Mouse (Mus musculus): ENCODE results near the gene Aloxe3. TPM values are rescaled to one million over a fixed set of nuclear protein-coding genes. Genes with fewer than 3 reads are reported as not detected.

Aloxe3 gene
- total and polyA plus RNA-seq, 3 experiments: 0.13 to 0.23 TPM; not detected in 1

DNA sequence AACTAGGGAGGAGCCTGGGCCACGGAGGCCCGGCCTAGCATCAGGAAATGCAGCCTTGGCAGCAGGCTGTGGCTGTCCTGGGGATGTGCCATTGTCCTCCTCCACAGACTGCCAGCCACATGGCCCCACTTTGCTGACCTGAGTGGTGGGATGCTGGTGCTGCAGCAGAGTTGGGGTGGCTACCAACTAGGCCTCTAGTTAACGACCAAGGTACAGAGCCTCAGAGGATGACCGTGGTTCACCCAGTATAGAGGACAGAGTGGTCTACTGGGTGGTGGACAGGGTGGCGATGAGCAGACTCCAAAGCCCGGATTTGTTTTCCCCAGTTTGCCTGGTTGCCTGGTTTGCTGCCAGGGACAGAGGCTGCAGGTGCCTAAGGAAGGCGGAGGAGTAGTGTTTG, 49.0 kb downstream of the Aloxe3 start:
- Histone ChIP-seq H3K4me1 (ENCODE audit: control insufficient read depth in 1 of 2, insufficient read depth in 2 of 2) (peaks cover 4 to 7% of the 10 kb centered on the region in 2 experiments; a peak in 1 of 4 replicates), H3K36me3 (replicated peaks in 1 of 2; ENCODE audit: control insufficient read depth in 1 of 2, insufficient read depth in 1 of 2, low read length in 1 of 2) (no peaks in the 10 kb centered on the region), H3K27me3 (replicated peaks) (peaks cover 87% of the 10 kb centered on the region), H3K9me3 (replicated peaks; ENCODE audit: low read length) (no peaks in the 10 kb centered on the region), H3K79me2 (replicated peaks; ENCODE audit: control insufficient read depth, extremely low read depth, insufficient read depth, poor library complexity, severe bottlenecking) (no peaks in the 10 kb centered on the region), H3K27ac (ENCODE audit: insufficient read depth, low read depth) (no peak overlapping the region), H3K4me2 (ENCODE audit: insufficient read depth, low read depth, poor library complexity, severe bottlenecking) (no peak overlapping the region), H3K4me3 (replicated peaks in 1 of 3; ENCODE audit: low read depth in 2 of 3, low read length in 2 of 3, poor library complexity in 1 of 3) (no peak overlapping the region), H3K9ac (ENCODE audit: insufficient read depth, low read depth) (no peak overlapping the region)
- dilution Hi-C loops (cut with MboI; ENCODE audit: extremely low pct_ligation_motif_present, extremely low pct_unique_long_range_greater_than_20kb, low sequenced_read_pairs): no loop called here
- TF ChIP-seq MAFK (IDR thresholded peaks at IDR 0.05; ENCODE audit: insufficient replicate concordance, low read length) (no peak), POLR2A (IDR thresholded peaks at IDR 0.05; ENCODE audit: low read depth, low read length) (no peak), MAX (IDR thresholded peaks at IDR 0.05; ENCODE audit: low read length) (no peak), ZKSCAN1 (IDR thresholded peaks at IDR 0.05; ENCODE audit: borderline replicate concordance, low read depth, low read length) (no peak), BHLHE40 (IDR thresholded peaks at IDR 0.05; ENCODE audit: low read depth, low read length) (no peak), POLR2AphosphoS2 (IDR thresholded peaks at IDR 0.05; ENCODE audit: low read depth, low read length) (no peak), ZC3H11A (IDR thresholded peaks at IDR 0.05; ENCODE audit: low read depth, low read length) (no peak), MAZ (IDR thresholded peaks at IDR 0.05; ENCODE audit: low read depth, low read length) (no peak), ETS1 (conservative IDR thresholded peaks at IDR 0.05; ENCODE audit: low read depth, low read length) (no peak), UBTF (IDR thresholded peaks at IDR 0.05; ENCODE audit: low read depth, low read length) (no peak), MXI1 (IDR thresholded peaks at IDR 0.05; ENCODE audit: low read depth, low read length) (no peak), CTCF (conservative IDR thresholded peaks at IDR 0.05 in 1 of 2, IDR thresholded peaks at IDR 0.05 in 1 of 2; ENCODE audit: low read depth in 2 of 2, low read length in 2 of 2) (no peak), CHD1 (IDR thresholded peaks at IDR 0.05; ENCODE audit: low read depth, low read length) (no peak), HCFC1 (IDR thresholded peaks at IDR 0.05; ENCODE audit: low read depth, low read length) (no peak), JUN (IDR thresholded peaks at IDR 0.05; ENCODE audit: insufficient read depth, low read depth, low read length) (no peak), USF2 (conservative IDR thresholded peaks at IDR 0.05; ENCODE audit: low read depth, low read length) (no peak), MYC (IDR thresholded peaks at IDR 0.05; ENCODE audit: low read depth, low read length) (no peak)
- DNase-seq (ENCODE audit: extremely low read depth): no peak
- in situ Hi-C loops (cut with MboI; ENCODE audit: low pct_ligation_motif_present, low pct_unique_long_range_greater_than_20kb, low sequenced_read_pairs): no loop called here

DNA sequence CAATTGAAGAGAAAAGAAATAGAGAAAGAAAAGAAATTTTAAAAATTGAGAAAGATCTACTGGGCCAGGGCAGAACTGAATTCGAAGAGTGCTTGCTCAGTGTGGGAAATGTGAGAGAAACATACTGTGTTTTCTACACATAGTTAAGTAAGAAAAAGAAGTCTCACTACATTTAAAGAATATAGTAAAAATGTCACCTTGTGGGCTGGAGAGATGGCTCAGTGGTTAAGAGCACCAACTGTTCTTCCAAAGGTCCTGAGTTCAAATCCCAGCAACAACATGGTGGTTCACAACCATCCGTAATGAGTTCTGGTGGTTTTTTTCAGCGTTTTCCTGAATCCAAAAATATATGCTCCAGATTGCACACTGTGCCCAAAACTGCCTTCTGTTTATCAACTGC, 52.8 kb downstream of the Aloxe3 start:
- DNase-seq (ENCODE audit: extremely low read depth): no peak
- Histone ChIP-seq H3K4me1 (ENCODE audit: control insufficient read depth in 1 of 2, insufficient read depth in 2 of 2) (0 out of 4 replicates have a peak, but pooled peaks cover 4 to 5% of the 10 kb centered on the region in 2 experiments), H3K36me3 (replicated peaks in 1 of 2; ENCODE audit: control insufficient read depth in 1 of 2, insufficient read depth in 1 of 2, low read length in 1 of 2) (no peaks in the 10 kb centered on the region), H3K4me2 (ENCODE audit: insufficient read depth, low read depth, poor library complexity, severe bottlenecking) (no peak overlapping the region), H3K9ac (ENCODE audit: insufficient read depth, low read depth) (no peak overlapping the region), H3K27ac (ENCODE audit: insufficient read depth, low read depth) (no peak overlapping the region), H3K4me3 (replicated peaks in 1 of 3; ENCODE audit: low read depth in 2 of 3, low read length in 2 of 3, poor library complexity in 1 of 3) (no peak overlapping the region), H3K9me3 (replicated peaks; ENCODE audit: low read length) (no peaks in the 10 kb centered on the region), H3K79me2 (replicated peaks; ENCODE audit: control insufficient read depth, extremely low read depth, insufficient read depth, poor library complexity, severe bottlenecking) (no peaks in the 10 kb centered on the region), H3K27me3 (replicated peaks) (peaks cover 85% of the 10 kb centered on the region)
- in situ Hi-C loops (cut with MboI; ENCODE audit: low pct_ligation_motif_present, low pct_unique_long_range_greater_than_20kb, low sequenced_read_pairs) (no loop called here), dilution Hi-C loops (cut with MboI; ENCODE audit: extremely low pct_ligation_motif_present, extremely low pct_unique_long_range_greater_than_20kb, low sequenced_read_pairs) (no loop called here)
- TF ChIP-seq TBP (conservative IDR thresholded peaks at IDR 0.05; ENCODE audit: low read depth, low read length): peak; percentile 91
- no peak for TF ChIP-seq POLR2AphosphoS2 (IDR thresholded peaks at IDR 0.05; ENCODE audit: low read depth, low read length)

Measured in CH12.LX (cell line).